ENCODE assay signal across 18 mouse cellular contexts in genomic region chr7:24760211-24760610, GRCm38 (mm10). TPM values are rescaled to one million over a fixed set of nuclear protein-coding genes. Genes with fewer than 3 reads are reported as not detected.
"Had no signal": no experiment of that assay in that cellular context is flagged by ENCODE, and none has a peak within 500 bp of the region (broad histone marks: within the 10 kb centered on the region; RNA-seq: fewer than 3 reads in every experiment).

Gene Cd177 (minus strand): TSS chr7:24760311.

- H3K9me3 ChIP-seq: intestine, embryonic 15.5 days; limb, embryonic 13.5 days; liver, embryonic 13.5 days; midbrain, embryonic 15.5 days; neural tube, embryonic 13.5 days had no signal

- H3K27ac ChIP-seq: intestine, embryonic 15.5 days; limb, embryonic 13.5 days; liver, embryonic 13.5 days; macrophage; midbrain, embryonic 15.5 days; neural tube, embryonic 13.5 days had no signal

- DNase-seq: kidney, adult 2 months; kidney, postnatal 25 days; left cerebral cortex, postnatal 4 days; liver, embryonic 13.5 days; lung, embryonic 14.5 days; lung, postnatal 14 days; right cerebral cortex, postnatal 14 days; thymus, adult 18-20 months; thymus, postnatal 14 days had no signal

- H3K4me1 ChIP-seq: intestine, embryonic 15.5 days; limb, embryonic 13.5 days; liver, embryonic 13.5 days; midbrain, embryonic 15.5 days; neural tube, embryonic 13.5 days had no signal

- H3K4me3 ChIP-seq: intestine, embryonic 15.5 days; limb, embryonic 13.5 days; liver, embryonic 13.5 days; midbrain, embryonic 15.5 days; neural tube, embryonic 13.5 days had no signal

- ATAC-seq: intestine, embryonic 15.5 days; midbrain, embryonic 15.5 days had no signal

- H3K27me3 ChIP-seq: intestine, embryonic 15.5 days; limb, embryonic 13.5 days; liver, embryonic 13.5 days; midbrain, embryonic 15.5 days; neural tube, embryonic 13.5 days had no signal

- H3K4me2 ChIP-seq: intestine, embryonic 15.5 days; limb, embryonic 13.5 days; liver, embryonic 13.5 days; lung, embryonic 14.5 days; midbrain, embryonic 11.5 days; midbrain, embryonic 15.5 days; neural tube, embryonic 13.5 days had no signal

- H3K9ac ChIP-seq: intestine, embryonic 15.5 days; limb, embryonic 13.5 days; liver, embryonic 13.5 days; lung, embryonic 14.5 days; midbrain, embryonic 15.5 days; neural tube, embryonic 13.5 days had no signal

- H3K36me3 ChIP-seq: intestine, embryonic 15.5 days; limb, embryonic 13.5 days; liver, embryonic 13.5 days; midbrain, embryonic 15.5 days; neural tube, embryonic 13.5 days had no signal

RNA-seq across cellular contexts. Expression of gene Cd177, which starts in this region (rescaled TPM):
- total RNA-seq: layer of hippocampus, postnatal 14 days; left cerebral cortex, adult 18-20 months; left cerebral cortex, postnatal 10 days; left cerebral cortex, postnatal 4 days had no signal
- polyA plus RNA-seq: limb, embryonic 13.5 days; midbrain, embryonic 11.5 days had no signal
